Mouse (Mus musculus) right cerebral cortex, postnatal 36 days (tissue): ENCODE results near the gene Olfr135.

Experiments
- DNase-seq, 2 experiments: peaks; one replicate each; pipeline ENCODE4 v3.0.0; 2022; ENCODE audit warnings: low spot score in 2 of 2, mixed read lengths in 1 of 2

The Olfr135 gene

DNA sequence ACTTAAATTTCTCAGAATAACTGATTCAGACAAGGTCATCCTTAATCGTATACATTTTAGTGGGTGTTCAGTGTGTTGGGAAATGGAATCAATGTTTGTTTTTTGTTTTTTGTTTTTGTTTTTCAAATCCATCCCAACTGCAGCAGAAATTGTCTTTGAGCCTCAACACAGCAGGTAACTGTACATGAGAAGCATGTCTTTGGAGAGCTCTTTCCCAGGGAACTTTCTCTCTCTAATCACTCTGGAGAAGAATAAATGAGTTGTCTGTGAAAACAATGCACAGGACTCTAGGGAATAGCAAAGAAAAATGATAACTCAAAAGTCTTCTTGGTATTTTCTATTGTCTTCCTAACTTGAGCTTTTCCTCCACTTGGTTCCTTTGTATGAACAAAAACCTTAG is at the start of gene Olfr135:
Gene Olfr135 (plus strand): TSS at position 301 of the 400 bp plus-strand sequence.
- DNase-seq: no peak

- DNase-seq: no peak
These were observed 33.0 kb upstream of the Olfr135 start, which contains the start of gene Olfr134 for GRCm38 (mm10) chr17:38171088-38171487. Olfr134 (plus strand) TSS chr17:38171388.
